17 mouse cellular contexts compared by ENCODE assay signal in genomic region chr3:88102196-88102595, GRCm38 (mm10). TPM values are rescaled to one million over a fixed set of nuclear protein-coding genes. Genes with fewer than 3 reads are reported as not detected.
DNase-seq lines count a peak whose midpoint lies in the region; ATAC-seq and TF ChIP-seq lines count a peak whose summit lies in the region.
"Had no signal": no experiment of that assay in that cellular context is flagged by ENCODE, and none has a peak within 500 bp of the region (broad histone marks: within the 10 kb centered on the region; RNA-seq: fewer than 3 reads in every experiment).

No protein-coding gene starts in this region.

- H3K9me3 ChIP-seq in heart, embryonic 14.5 days (ENCODE audit: control insufficient read depth, low read length) = no peaks in the 10 kb centered on the region
- no peaks in the 10 kb centered on the region for H3K9me3 ChIP-seq in lung, postnatal 0 days (ENCODE audit: low read length)
- no peaks in the 10 kb centered on the region for H3K9me3 ChIP-seq in kidney, embryonic 15.5 days (replicated peaks)
- H3K9me3 ChIP-seq in liver, postnatal 0 days (ENCODE audit: low read length) = no peaks in the 10 kb centered on the region
- H3K9me3 ChIP-seq: neural tube, embryonic 13.5 days had no signal

- H3K9ac ChIP-seq in heart, embryonic 14.5 days (ENCODE audit: low read length) = no peak overlapping the region
- H3K9ac ChIP-seq in lung, postnatal 0 days (replicated peaks; ENCODE audit: low read depth) = no peak overlapping the region
- no peak overlapping the region for H3K9ac ChIP-seq in kidney, embryonic 15.5 days
- H3K9ac ChIP-seq in liver, postnatal 0 days (replicated peaks) = no peak overlapping the region
- H3K9ac ChIP-seq: neural tube, embryonic 13.5 days had no signal

- TF ChIP-seq CTCF in lung, postnatal 0 days (IDR thresholded peaks at IDR 0.05) = no peak
- TF ChIP-seq CTCF in lung, adult 2 months (IDR thresholded peaks at IDR 0.05; ENCODE audit: insufficient read depth, low read length) = no peak
- TF ChIP-seq CTCF in liver, postnatal 0 days (IDR thresholded peaks at IDR 0.05; ENCODE audit: low read depth) = no peak

- intact Hi-C loops in heart, postnatal 25 days (cut with DNase I) = no loop called here
- intact Hi-C loops in left cerebral cortex, postnatal 10 days (cut with DNase I) = no loop called here

- no peak overlapping the region; the same call in 1 of the 2 replicates for H3K4me2 ChIP-seq in heart, embryonic 14.5 days (ENCODE audit: low read length)
- no peak overlapping the region for H3K4me2 ChIP-seq in lung, postnatal 0 days (replicated peaks; ENCODE audit: low read depth, low read length)
- H3K4me2 ChIP-seq in kidney, embryonic 15.5 days = no peak overlapping the region
- no peak overlapping the region for H3K4me2 ChIP-seq in liver, postnatal 0 days (ENCODE audit: low read depth, low read length)
- H3K4me2 ChIP-seq: neural tube, embryonic 13.5 days had no signal

- no peaks in the 10 kb centered on the region; a peak in 1 of 4 replicates for H3K4me1 ChIP-seq in heart, embryonic 14.5 days (ENCODE audit: control insufficient read depth in 2 of 2, insufficient read depth in 2 of 2, low read length in 2 of 2)
- no peaks in the 10 kb centered on the region for H3K4me1 ChIP-seq in lung, postnatal 0 days (ENCODE audit: insufficient read depth, low read depth, low read length)
- no peaks in the 10 kb centered on the region for H3K4me1 ChIP-seq in lung, adult 2 months (ENCODE audit: control insufficient read depth, insufficient read depth, low read length)
- H3K4me1 ChIP-seq in kidney, embryonic 15.5 days = no peaks in the 10 kb centered on the region
- H3K4me1 ChIP-seq in liver, postnatal 0 days (ENCODE audit: insufficient read depth) = no peaks in the 10 kb centered on the region
- H3K4me1 ChIP-seq: neural tube, embryonic 13.5 days had no signal

- peak overlapping the region; percentile 43 to 55; a peak in 3 of 4 replicates for H3K27ac ChIP-seq in heart, embryonic 14.5 days (replicated peaks in 1 of 2; ENCODE audit: control insufficient read depth in 1 of 2, insufficient read depth in 1 of 2, low read depth in 2 of 2, low read length in 2 of 2)
- H3K27ac ChIP-seq in lung, postnatal 0 days (ENCODE audit: low read length) = peak overlapping the region; percentile 57
- peak overlapping the region; percentile 63; the same call in 1 of the 2 replicates for H3K27ac ChIP-seq in kidney, embryonic 15.5 days
- peak overlapping the region; percentile 72 for H3K27ac ChIP-seq in liver, postnatal 0 days (ENCODE audit: low read depth)
- H3K27ac ChIP-seq: neural tube, embryonic 13.5 days had no signal

- no peak for TF ChIP-seq EP300 in lung, postnatal 0 days (IDR thresholded peaks at IDR 0.05)
- no peak for TF ChIP-seq EP300 in liver, postnatal 0 days (IDR thresholded peaks at IDR 0.05; ENCODE audit: low read depth)

- no peaks in the 10 kb centered on the region for H3K27me3 ChIP-seq in heart, embryonic 14.5 days (ENCODE audit: control insufficient read depth, insufficient read depth, low read length)
- H3K27me3 ChIP-seq in lung, postnatal 0 days (replicated peaks; ENCODE audit: insufficient read depth, low read length) = no peaks in the 10 kb centered on the region
- no peaks in the 10 kb centered on the region for H3K27me3 ChIP-seq in kidney, embryonic 15.5 days
- no peaks in the 10 kb centered on the region for H3K27me3 ChIP-seq in liver, postnatal 0 days (ENCODE audit: insufficient read depth, low read length)
- H3K27me3 ChIP-seq: neural tube, embryonic 13.5 days had no signal

- no peak for DNase-seq in heart, postnatal 25 days (ENCODE audit: low spot score)
- DNase-seq in lung, postnatal 0 days (ENCODE audit: low spot score) = peak; percentile 57
- DNase-seq in lung, adult 2 months = no peak
- DNase-seq in liver, postnatal 0 days = no peak
- no peak for DNase-seq in left cerebral cortex, postnatal 10 days (ENCODE audit: extremely low spot score in 1 of 2, low spot score in 2 of 2)
- DNase-seq: cerebellum, adult 9-11 months; gastrocnemius, postnatal 36 days; right cerebral cortex, adult 18-20 months; thymus, postnatal 36 days had no signal

- WGBS in heart, embryonic 14.5 days = 72% methylated on average over 6 of the region's 6 CpGs
- WGBS in lung, postnatal 0 days = 70% methylated on average over 6 of the region's 6 CpGs
- WGBS in lung, adult 2 months = 59% methylated on average over 6 of the region's 6 CpGs
- 81% methylated on average over 6 of the region's 6 CpGs for WGBS in kidney, embryonic 15.5 days
- 65% methylated on average over 6 of the region's 6 CpGs for WGBS in liver, postnatal 0 days (ENCODE audit: insufficient replicate concordance)

- peaks cover 98% of the 10 kb centered on the region for H3K36me3 ChIP-seq in heart, embryonic 14.5 days (ENCODE audit: control insufficient read depth, insufficient read depth, low read length)
- H3K36me3 ChIP-seq in lung, postnatal 0 days (ENCODE audit: insufficient read depth, low read length) = no peaks in the 10 kb centered on the region; the same call in 1 of the 2 replicates
- H3K36me3 ChIP-seq in kidney, embryonic 15.5 days = peaks cover 93% of the 10 kb centered on the region
- peaks cover 13% of the 10 kb centered on the region for H3K36me3 ChIP-seq in liver, postnatal 0 days (replicated peaks; ENCODE audit: insufficient read depth, low read length)

- no peak overlapping the region for H3K4me3 ChIP-seq in heart, embryonic 14.5 days (ENCODE audit: control insufficient read depth in 1 of 2, insufficient read depth in 1 of 2, low read depth in 1 of 2, low read length in 2 of 2)
- no peak overlapping the region for H3K4me3 ChIP-seq in lung, postnatal 0 days (ENCODE audit: low read depth, low read length)
- no peak overlapping the region for H3K4me3 ChIP-seq in lung, adult 2 months (replicated peaks; ENCODE audit: extremely low read depth, low read depth, low read length)
- H3K4me3 ChIP-seq in kidney, embryonic 15.5 days (replicated peaks) = no peak overlapping the region
- no peak overlapping the region for H3K4me3 ChIP-seq in liver, postnatal 0 days (ENCODE audit: low read depth, low read length)
- H3K4me3 ChIP-seq: neural tube, embryonic 13.5 days had no signal

- TF ChIP-seq POLR2A in lung, adult 2 months (IDR thresholded peaks at IDR 0.05; ENCODE audit: borderline replicate concordance, extremely low read depth, low read depth, low read length) = no peak

- no peak for ATAC-seq in heart, embryonic 14.5 days (ENCODE audit: insufficient number of reproducible peaks, insufficient read depth, low FRiP score, low read depth)
- peak; percentile 82 for ATAC-seq in lung, postnatal 0 days
- ATAC-seq in kidney, embryonic 15.5 days (replicated peaks; ENCODE audit: low FRiP score) = peak; percentile 29; the same call in 1 of the 2 replicates
- peak; percentile 41 for ATAC-seq in liver, postnatal 0 days
- no peak for ATAC-seq in granulocyte monocyte progenitor cell, adult 5-6 weeks (replicated peaks; ENCODE audit: poor library complexity, severe bottlenecking)
- ATAC-seq: activated CD4-positive, CD25-positive, alpha-beta regulatory T cell, adult 4 months; midbrain, embryonic 16.5 days had no signal

RNA-seq across cellular contexts. Expression of gene Iqgap3, which starts 20.4 kb away (rescaled TPM):
- 22.8 and 26.4 TPM in 2 replicates for polyA plus RNA-seq in heart, embryonic 14.5 days (2014; fragmentation: Nextera tagmentation; extraction: Ambion mirVana)
- total RNA-seq in heart, postnatal 25 days (2021) = 1 to 10 TPM in 1 of 2 experiments, under 1 TPM in 1; 0.75 to 1.0 TPM
- 0.92 and 1.6 TPM in 2 replicates for polyA plus RNA-seq in lung, postnatal 0 days (2015; fragmentation: Nextera tagmentation; extraction: Ambion mirVana)
- 1.8 and 2.5 TPM in 2 replicates for polyA plus RNA-seq in lung, adult 2 months (2012; rRNA removed)
- polyA plus RNA-seq in kidney, embryonic 15.5 days (2015; fragmentation: Nextera tagmentation; extraction: Ambion mirVana) = 18.5 and 22.1 TPM in 2 replicates
- 2.9 and 3.2 TPM in 2 replicates for polyA plus RNA-seq in liver, postnatal 0 days (2015; fragmentation: Nextera tagmentation; extraction: Ambion mirVana)
- 1 to 10 TPM; 1.9 to 2.0 TPM for total RNA-seq in left cerebral cortex, postnatal 10 days (2021)
- total RNA-seq in granulocyte monocyte progenitor cell, adult 5-6 weeks (2014; fragmentation: Nextera tagmentation) = 5.9 and 9.9 TPM in 2 replicates
- total RNA-seq in granulocyte monocyte progenitor cell, adult 5-6 weeks (2017) = 19.5 and 19.9 TPM in 2 replicates

RNA-seq across cellular contexts. Expression of gene Ttc24, which starts 24.1 kb away (rescaled TPM):
- polyA plus RNA-seq in heart, embryonic 14.5 days (2014; fragmentation: Nextera tagmentation; extraction: Ambion mirVana) = not detected in 2 replicates
- total RNA-seq in heart, postnatal 25 days (2021) = not detected
- not detected in 2 replicates for polyA plus RNA-seq in lung, postnatal 0 days (2015; fragmentation: Nextera tagmentation; extraction: Ambion mirVana)
- polyA plus RNA-seq in lung, adult 2 months (2012; rRNA removed) = not detected in 2 replicates
- not detected in 2 replicates for polyA plus RNA-seq in kidney, embryonic 15.5 days (2015; fragmentation: Nextera tagmentation; extraction: Ambion mirVana)
- polyA plus RNA-seq in liver, postnatal 0 days (2015; fragmentation: Nextera tagmentation; extraction: Ambion mirVana) = not detected in 2 replicates
- total RNA-seq in left cerebral cortex, postnatal 10 days (2021) = not detected
- total RNA-seq in granulocyte monocyte progenitor cell, adult 5-6 weeks (2014; fragmentation: Nextera tagmentation) = not detected in 2 replicates
- not detected in 2 replicates for total RNA-seq in granulocyte monocyte progenitor cell, adult 5-6 weeks (2017)
- total RNA-seq: gastrocnemius, postnatal 36 days had no signal
- polyA plus RNA-seq: activated CD4-positive, CD25-positive, alpha-beta regulatory T cell, adult 4 months; brain, embryonic 14.5 days; limb, embryonic 14.5 days; midbrain, embryonic 16.5 days; neural tube, embryonic 13.5 days had no signal

RNA-seq across cellular contexts. Expression of gene Mef2d, which starts 40.0 kb away (rescaled TPM):
- 52.1 and 52.7 TPM in 2 replicates for polyA plus RNA-seq in heart, embryonic 14.5 days (2014; fragmentation: Nextera tagmentation; extraction: Ambion mirVana)
- 100 to 1,000 TPM; 111 to 122 TPM for total RNA-seq in heart, postnatal 25 days (2021)
- 14.4 and 15.4 TPM in 2 replicates for polyA plus RNA-seq in lung, postnatal 0 days (2015; fragmentation: Nextera tagmentation; extraction: Ambion mirVana)
- polyA plus RNA-seq in lung, adult 2 months (2012; rRNA removed) = 87.0 and 94.3 TPM in 2 replicates
- 18.5 and 21.5 TPM in 2 replicates for polyA plus RNA-seq in kidney, embryonic 15.5 days (2015; fragmentation: Nextera tagmentation; extraction: Ambion mirVana)
- polyA plus RNA-seq in liver, postnatal 0 days (2015; fragmentation: Nextera tagmentation; extraction: Ambion mirVana) = 5.7 and 6.4 TPM in 2 replicates
- 100 to 1,000 TPM; 149 to 160 TPM for total RNA-seq in left cerebral cortex, postnatal 10 days (2021)
- 119 and 132 TPM in 2 replicates for total RNA-seq in granulocyte monocyte progenitor cell, adult 5-6 weeks (2014; fragmentation: Nextera tagmentation)
- 42.4 and 52.4 TPM in 2 replicates for total RNA-seq in granulocyte monocyte progenitor cell, adult 5-6 weeks (2017)

RNA-seq across cellular contexts. Expression of gene Naxe, which starts 43.9 kb away (rescaled TPM):
- polyA plus RNA-seq in heart, embryonic 14.5 days (2014; fragmentation: Nextera tagmentation; extraction: Ambion mirVana) = 161 and 168 TPM in 2 replicates
- 10 to 100 TPM; 64.1 to 71.5 TPM for total RNA-seq in heart, postnatal 25 days (2021)
- polyA plus RNA-seq in lung, postnatal 0 days (2015; fragmentation: Nextera tagmentation; extraction: Ambion mirVana) = 180 and 186 TPM in 2 replicates
- polyA plus RNA-seq in lung, adult 2 months (2012; rRNA removed) = 90.5 and 117 TPM in 2 replicates
- 164 and 174 TPM in 2 replicates for polyA plus RNA-seq in kidney, embryonic 15.5 days (2015; fragmentation: Nextera tagmentation; extraction: Ambion mirVana)
- polyA plus RNA-seq in liver, postnatal 0 days (2015; fragmentation: Nextera tagmentation; extraction: Ambion mirVana) = 78.0 and 80.1 TPM in 2 replicates
- 10 to 100 TPM; 60.7 to 67.8 TPM for total RNA-seq in left cerebral cortex, postnatal 10 days (2021)
- total RNA-seq in granulocyte monocyte progenitor cell, adult 5-6 weeks (2014; fragmentation: Nextera tagmentation) = 73.8 and 84.3 TPM in 2 replicates
- 34.3 and 36.1 TPM in 2 replicates for total RNA-seq in granulocyte monocyte progenitor cell, adult 5-6 weeks (2017)

RNA-seq across cellular contexts. Expression of gene Gpatch4, which starts 59.3 kb away (rescaled TPM):
- 14.7 and 16.7 TPM in 2 replicates for polyA plus RNA-seq in heart, embryonic 14.5 days (2014; fragmentation: Nextera tagmentation; extraction: Ambion mirVana)
- 10 to 100 TPM in 1 of 2 experiments, 1 to 10 TPM in 1; 7.8 to 10.2 TPM for total RNA-seq in heart, postnatal 25 days (2021)
- 8.0 and 10.8 TPM in 2 replicates for polyA plus RNA-seq in lung, postnatal 0 days (2015; fragmentation: Nextera tagmentation; extraction: Ambion mirVana)
- 5.7 and 7.2 TPM in 2 replicates for polyA plus RNA-seq in lung, adult 2 months (2012; rRNA removed)
- polyA plus RNA-seq in kidney, embryonic 15.5 days (2015; fragmentation: Nextera tagmentation; extraction: Ambion mirVana) = 38.2 and 45.4 TPM in 2 replicates
- 13.1 and 14.3 TPM in 2 replicates for polyA plus RNA-seq in liver, postnatal 0 days (2015; fragmentation: Nextera tagmentation; extraction: Ambion mirVana)
- total RNA-seq in left cerebral cortex, postnatal 10 days (2021) = 10 to 100 TPM; 20.8 to 24.2 TPM
- 45.8 and 50.5 TPM in 2 replicates for total RNA-seq in granulocyte monocyte progenitor cell, adult 5-6 weeks (2014; fragmentation: Nextera tagmentation)
- 39.6 and 40.8 TPM in 2 replicates for total RNA-seq in granulocyte monocyte progenitor cell, adult 5-6 weeks (2017)

Comparison
In these comparisons a context has a peak if more than half of its experiments do, and no peak if none do; other contexts are left out.
1. ATAC-seq: peak in lung, postnatal 0 days (single experiment), kidney, embryonic 15.5 days (single experiment) and liver, postnatal 0 days (single experiment); none in heart, embryonic 14.5 days (single experiment) and granulocyte monocyte progenitor cell, adult 5-6 weeks (single experiment).
2. Peak in every context shown above with its lines, with median percentiles within 50 percentile points of each other: H3K27ac ChIP-seq.